Mouse (Mus musculus) heart, adult 18-20 months (tissue): ENCODE measurements around the gene Dnaic1. TPM values are rescaled to one million over a fixed set of nuclear protein-coding genes. Genes with fewer than 3 reads are reported as not detected.

ENCODE experiments used
- DNase-seq, 2 experiments: peaks; one replicate each; pipeline ENCODE4 v3.0.0; 2021 to 2022; ENCODE audit warnings: mixed read lengths in 1 of 2
- total RNA-seq, 2 experiments: library from RNA; stranded (reverse); gene quantifications; 2 replicates each; pipeline ENCODE4 v1.2.3; 2021

Gene Dnaic1
- total RNA-seq, 2 experiments from 2014 or later, result 2.7 to 3.8 TPM

GRCm38 (mm10) chr4:41635906-41636305 lies 66.3 kb downstream of the Dnaic1 start:
- no peak for DNase-seq

GRCm38 (mm10) chr4:41636366-41636765 lies 66.8 kb downstream of the Dnaic1 start:
- DNase-seq, result no peak

GRCm38 (mm10) chr4:41636882-41637635 lies 67.5 kb downstream of the Dnaic1 start:
- DNase-seq, result no peak

- DNase-seq, result no peak
Measured at GRCm38 (mm10) chr4:41638186-41638731, 68.7 kb downstream of the Dnaic1 start.

GRCm38 (mm10) chr4:41638828-41639213 lies 69.2 kb downstream of the Dnaic1 start:
- DNase-seq, result no peak

- DNase-seq, result no peak
Measured at GRCm38 (mm10) chr4:41639214-41639841, 69.8 kb downstream of the Dnaic1 start.

- peak; percentile 96 to 97 for DNase-seq
Measured at GRCm38 (mm10) chr4:41639913-41640507, 70.4 kb downstream of the Dnaic1 start, which contains the start of gene Enho. Gene Enho (minus strand): TSS chr4:41640324.

GRCm38 (mm10) chr4:41641199-41641822 lies 71.7 kb downstream of the Dnaic1 start:
- DNase-seq, result no peak

- DNase-seq, result peak in 1 of 2 experiments; percentile 47
Measured at GRCm38 (mm10) chr4:41645488-41645887, 75.9 kb downstream of the Dnaic1 start.

GRCm38 (mm10) chr4:41648157-41648556 lies 78.6 kb downstream of the Dnaic1 start:
- no peak for DNase-seq

GRCm38 (mm10) chr4:41648627-41649026 lies 79.1 kb downstream of the Dnaic1 start:
- DNase-seq, result no peak

GRCm38 (mm10) chr4:41653296-41653695 lies 83.7 kb downstream of the Dnaic1 start:
- DNase-seq, result peak; percentile 58 to 84

- no peak for DNase-seq
Measured at GRCm38 (mm10) chr4:41653730-41654129, 84.2 kb downstream of the Dnaic1 start.

- peak; percentile 39 to 75 for DNase-seq
Measured at GRCm38 (mm10) chr4:41654217-41654616, 84.6 kb downstream of the Dnaic1 start.

GRCm38 (mm10) chr4:41655525-41655924 lies 86.0 kb downstream of the Dnaic1 start:
- DNase-seq, result no peak

GRCm38 (mm10) chr4:41658566-41659384 lies 89.2 kb downstream of the Dnaic1 start:
- DNase-seq, result no peak

- DNase-seq, result no peak
Measured at GRCm38 (mm10) chr4:41659556-41659955, 90.0 kb downstream of the Dnaic1 start.

- DNase-seq, result no peak
Measured at GRCm38 (mm10) chr4:41660851-41661430, 91.4 kb downstream of the Dnaic1 start.

- DNase-seq, result no peak
Measured at GRCm38 (mm10) chr4:41662723-41663122, 93.1 kb downstream of the Dnaic1 start.

- no peak for DNase-seq
Measured at GRCm38 (mm10) chr4:41663614-41664013, 94.0 kb downstream of the Dnaic1 start.

- DNase-seq, result no peak
Measured at GRCm38 (mm10) chr4:41664533-41664932, 95.0 kb downstream of the Dnaic1 start.
